Mouse (Mus musculus): ENCODE results near the gene Gcn1l1. TPM values are rescaled to one million over a fixed set of nuclear protein-coding genes. Genes with fewer than 3 reads are reported as not detected.
A peak's percentile ranks its signal among the peaks of the same experiment; 100 is the strongest.

The Gcn1l1 gene
- polyA plus RNA-seq, 1 experiment from 2014 or later, result 14.8 TPM

GRCm38 (mm10) chr5:115563771-115564585 is 1.1 kb upstream of the Gcn1l1 start:
- no peaks in the 10 kb centered on the region for H3K9me3 ChIP-seq (replicated peaks; ENCODE audit: control insufficient read depth, low read length)
- peaks cover 30% of the 10 kb centered on the region for H3K36me3 ChIP-seq (ENCODE audit: control insufficient read depth, insufficient read depth)
- peak overlapping the region; percentile 93; the same call in 1 of the 2 replicates for H3K4me2 ChIP-seq (ENCODE audit: low read depth, low read length)
- peaks cover 47% of the 10 kb centered on the region for H3K4me1 ChIP-seq (ENCODE audit: control insufficient read depth, low read depth, low read length)
- no peak overlapping the region for H3K9ac ChIP-seq (ENCODE audit: low read depth, low read length)
- WGBS (ENCODE audit: insufficient replicate concordance), result 37% methylated on average over 5 of the region's 5 CpGs
- no peaks in the 10 kb centered on the region for H3K27me3 ChIP-seq (ENCODE audit: control insufficient read depth, insufficient read depth, low read depth, low read length)
- H3K4me3 ChIP-seq (ENCODE audit: low read depth, low read length), result no peak overlapping the region; the same call in 1 of the 2 replicates
- H3K27ac ChIP-seq (ENCODE audit: low read length), result peak overlapping the region; percentile 37
- ATAC-seq (ENCODE audit: low read depth), result no peak

- peak overlapping the region; percentile 94 for H3K4me3 ChIP-seq (ENCODE audit: low read depth, low read length)
- H3K4me1 ChIP-seq (ENCODE audit: control insufficient read depth, low read depth, low read length), result peaks cover 51% of the 10 kb centered on the region
- no peaks in the 10 kb centered on the region for H3K27me3 ChIP-seq (ENCODE audit: control insufficient read depth, insufficient read depth, low read depth, low read length)
- WGBS (ENCODE audit: insufficient replicate concordance), result under 1% methylated on average over 42 of the region's 46 CpGs
- H3K36me3 ChIP-seq (ENCODE audit: control insufficient read depth, insufficient read depth), result peaks cover 30% of the 10 kb centered on the region
- peak overlapping the region; percentile 93 for H3K4me2 ChIP-seq (ENCODE audit: low read depth, low read length)
- no peaks in the 10 kb centered on the region for H3K9me3 ChIP-seq (replicated peaks; ENCODE audit: control insufficient read depth, low read length)
- peak overlapping the region; percentile 95 for H3K9ac ChIP-seq (ENCODE audit: low read depth, low read length)
- H3K27ac ChIP-seq (ENCODE audit: low read length), result peak overlapping the region; percentile 71
- no peak for ATAC-seq (ENCODE audit: low read depth)
These were observed 349 bp downstream of the Gcn1l1 start for GRCm38 (mm10) chr5:115565403-115565802.

- Histone ChIP-seq H3K27ac (ENCODE audit: low read length) (peak overlapping the region; percentile 75), H3K9me3 (replicated peaks; ENCODE audit: control insufficient read depth, low read length) (no peaks in the 10 kb centered on the region), H3K4me3 (ENCODE audit: low read depth, low read length) (no peak overlapping the region), H3K4me2 (ENCODE audit: low read depth, low read length) (no peak overlapping the region), H3K36me3 (ENCODE audit: control insufficient read depth, insufficient read depth) (peaks cover 12% of the 10 kb centered on the region), H3K27me3 (ENCODE audit: control insufficient read depth, insufficient read depth, low read depth, low read length) (no peaks in the 10 kb centered on the region), H3K4me1 (ENCODE audit: control insufficient read depth, low read depth, low read length) (peaks cover 30% of the 10 kb centered on the region), H3K9ac (ENCODE audit: low read depth, low read length) (no peak overlapping the region)
- WGBS (ENCODE audit: insufficient replicate concordance), result 70% methylated on average over 10 of the region's 10 CpGs
- peak; percentile 55 for ATAC-seq (ENCODE audit: low read depth)
These were observed 3.6 kb downstream of the Gcn1l1 start for GRCm38 (mm10) chr5:115568681-115569080.

- H3K4me1 ChIP-seq (ENCODE audit: control insufficient read depth, low read depth, low read length), result peaks cover 30% of the 10 kb centered on the region
- ATAC-seq (ENCODE audit: low read depth), result no peak
- H3K9ac ChIP-seq (ENCODE audit: low read depth, low read length), result no peak overlapping the region
- H3K9me3 ChIP-seq (replicated peaks; ENCODE audit: control insufficient read depth, low read length), result no peaks in the 10 kb centered on the region
- H3K4me3 ChIP-seq (ENCODE audit: low read depth, low read length), result no peak overlapping the region
- WGBS (ENCODE audit: insufficient replicate concordance), result 56% methylated on average over 11 of the region's 11 CpGs
- H3K27ac ChIP-seq (ENCODE audit: low read length), result peak overlapping the region; percentile 75
- H3K27me3 ChIP-seq (ENCODE audit: control insufficient read depth, insufficient read depth, low read depth, low read length), result no peaks in the 10 kb centered on the region
- H3K4me2 ChIP-seq (ENCODE audit: low read depth, low read length), result no peak overlapping the region
- H3K36me3 ChIP-seq (ENCODE audit: control insufficient read depth, insufficient read depth), result peaks cover 7% of the 10 kb centered on the region; the same call in 1 of the 2 replicates
These were observed 4.3 kb downstream of the Gcn1l1 start for GRCm38 (mm10) chr5:115569308-115569707.

GRCm38 (mm10) chr5:115569721-115570120 is 4.7 kb downstream of the Gcn1l1 start:
- Histone ChIP-seq H3K4me1 (ENCODE audit: control insufficient read depth, low read depth, low read length) (peaks cover 27% of the 10 kb centered on the region), H3K36me3 (ENCODE audit: control insufficient read depth, insufficient read depth) (peaks cover 7% of the 10 kb centered on the region; the same call in 1 of the 2 replicates)
- 75% methylated on average over 4 of the region's 4 CpGs for whole genome bisulfite sequencing (ENCODE audit: insufficient replicate concordance)

GRCm38 (mm10) chr5:115571086-115571485 is 6.0 kb downstream of the Gcn1l1 start:
- Histone ChIP-seq H3K9ac (ENCODE audit: low read depth, low read length) (no peak overlapping the region), H3K4me2 (ENCODE audit: low read depth, low read length) (no peak overlapping the region), H3K27me3 (ENCODE audit: control insufficient read depth, insufficient read depth, low read depth, low read length) (no peaks in the 10 kb centered on the region), H3K27ac (ENCODE audit: low read length) (no peak overlapping the region), H3K4me3 (ENCODE audit: low read depth, low read length) (no peak overlapping the region), H3K9me3 (replicated peaks; ENCODE audit: control insufficient read depth, low read length) (no peaks in the 10 kb centered on the region), H3K36me3 (ENCODE audit: control insufficient read depth, insufficient read depth) (peaks cover 16% of the 10 kb centered on the region), H3K4me1 (ENCODE audit: control insufficient read depth, low read depth, low read length) (peaks cover 18% of the 10 kb centered on the region)
- WGBS (ENCODE audit: insufficient replicate concordance), result 85% methylated on average over 7 of the region's 7 CpGs
- ATAC-seq (ENCODE audit: low read depth), result no peak

More at GRCm38 (mm10) chr5:115569721-115570120, 4.7 kb downstream of the Gcn1l1 start:
- ATAC-seq (ENCODE audit: low read depth), result no peak
- no peak overlapping the region for H3K4me2 ChIP-seq (ENCODE audit: low read depth, low read length)
- H3K27me3 ChIP-seq (ENCODE audit: control insufficient read depth, insufficient read depth, low read depth, low read length), result no peaks in the 10 kb centered on the region
- H3K4me3 ChIP-seq (ENCODE audit: low read depth, low read length), result no peak overlapping the region
- H3K27ac ChIP-seq (ENCODE audit: low read length), result peak overlapping the region; percentile 75; the same call in 1 of the 2 replicates
- H3K9ac ChIP-seq (ENCODE audit: low read depth, low read length), result no peak overlapping the region
- H3K9me3 ChIP-seq (replicated peaks; ENCODE audit: control insufficient read depth, low read length), result no peaks in the 10 kb centered on the region

- peak; percentile 37 for ATAC-seq (ENCODE audit: low read depth)
- H3K36me3 ChIP-seq (ENCODE audit: control insufficient read depth, insufficient read depth), result peaks cover 16% of the 10 kb centered on the region
These were observed 7.9 kb downstream of the Gcn1l1 start for GRCm38 (mm10) chr5:115572679-115573535.

GRCm38 (mm10) chr5:115574992-115575391 is 9.9 kb downstream of the Gcn1l1 start:
- Histone ChIP-seq H3K36me3 (ENCODE audit: control insufficient read depth, insufficient read depth) (peaks cover 27% of the 10 kb centered on the region), H3K4me2 (ENCODE audit: low read depth, low read length) (no peak overlapping the region), H3K27me3 (ENCODE audit: control insufficient read depth, insufficient read depth, low read depth, low read length) (no peaks in the 10 kb centered on the region), H3K4me1 (ENCODE audit: control insufficient read depth, low read depth, low read length) (no peaks in the 10 kb centered on the region), H3K4me3 (ENCODE audit: low read depth, low read length) (no peak overlapping the region), H3K9me3 (replicated peaks; ENCODE audit: control insufficient read depth, low read length) (no peaks in the 10 kb centered on the region), H3K27ac (ENCODE audit: low read length) (no peak overlapping the region), H3K9ac (ENCODE audit: low read depth, low read length) (no peak overlapping the region)
- no peak for ATAC-seq (ENCODE audit: low read depth)
- WGBS (ENCODE audit: insufficient replicate concordance), result 67% methylated on average over 8 of the region's 8 CpGs

More at GRCm38 (mm10) chr5:115572679-115573535, 7.9 kb downstream of the Gcn1l1 start:
- H3K27ac ChIP-seq (ENCODE audit: low read length), result peak overlapping the region; percentile 56; the same call in 1 of the 2 replicates
- H3K9ac ChIP-seq (ENCODE audit: low read depth, low read length), result no peak overlapping the region
- H3K27me3 ChIP-seq (ENCODE audit: control insufficient read depth, insufficient read depth, low read depth, low read length), result no peaks in the 10 kb centered on the region
- no peaks in the 10 kb centered on the region for H3K9me3 ChIP-seq (replicated peaks; ENCODE audit: control insufficient read depth, low read length)
- H3K4me2 ChIP-seq (ENCODE audit: low read depth, low read length), result no peak overlapping the region
- H3K4me3 ChIP-seq (ENCODE audit: low read depth, low read length), result no peak overlapping the region
- peaks cover 8% of the 10 kb centered on the region for H3K4me1 ChIP-seq (ENCODE audit: control insufficient read depth, low read depth, low read length)
- WGBS (ENCODE audit: insufficient replicate concordance), result 54% methylated on average over 17 of the region's 17 CpGs

All from liver, embryonic 16.5 days (tissue).